Mouse (Mus musculus) left cerebral cortex, postnatal 25 days (tissue): ENCODE measurements at regions not wholly inside any gene's neighbourhood (a gene's known extent, or its start where the extent isn't known, plus 50 kb on each side); places are given as distances from the start of the nearest gene placed in this dataset.

Experiments
- DNase-seq, 2 experiments: peaks; one replicate each; pipeline ENCODE4 v3.0.0; 2022; ENCODE audit warnings: low spot score in 2 of 2, mixed read lengths in 1 of 2
- intact Hi-C: fragments of 180-260 bp; cut with DNase I; formaldehyde crosslinking; loops from one replicate; pipeline ENCODE4 v1.15.1; 2025

GRCm38 (mm10) chr2:115468471-115468909 lies 113.0 kb upstream of the BC052040 start:
- no peak for DNase-seq

GRCm38 (mm10) chr2:115469165-115469821 lies 112.2 kb upstream of the BC052040 start:
- intact Hi-C loops, result no loop called here

More at GRCm38 (mm10) chr2:115468471-115468909, 113.0 kb upstream of the BC052040 start:
- intact Hi-C loops, result no loop called here

GRCm38 (mm10) chr2:115472393-115472792 lies 109.1 kb upstream of the BC052040 start:
- intact Hi-C loops, result no loop called here
- DNase-seq, result no peak

More at GRCm38 (mm10) chr2:115469165-115469821, 112.2 kb upstream of the BC052040 start:
- no peak for DNase-seq

- intact Hi-C loops, result no loop called here
- no peak for DNase-seq
Observed at GRCm38 (mm10) chr2:115483418-115484288, 97.9 kb upstream of the BC052040 start.

- intact Hi-C loops, result no loop called here
Observed at GRCm38 (mm10) chr2:115488465-115488864, 93.1 kb upstream of the BC052040 start.

GRCm38 (mm10) chr2:115493020-115493419 lies 88.5 kb upstream of the BC052040 start:
- intact Hi-C loops, result no loop called here
- DNase-seq, result no peak

More at GRCm38 (mm10) chr2:115488465-115488864, 93.1 kb upstream of the BC052040 start:
- no peak for DNase-seq

GRCm38 (mm10) chr2:115499904-115500303 lies 81.6 kb upstream of the BC052040 start:
- DNase-seq, result no peak
- intact Hi-C loops, result no loop called here

- no peak for DNase-seq
- intact Hi-C loops, result no loop called here
Observed at GRCm38 (mm10) chr2:115509527-115509926, 72.0 kb upstream of the BC052040 start.

GRCm38 (mm10) chr2:115511146-115511545 lies 70.4 kb upstream of the BC052040 start:
- no peak for DNase-seq
- intact Hi-C loops, result loop anchor here (5.0 to 10.0 kb wide), 3 partner anchors 659 to 1304 kb away; no protein-coding TSS in a partner anchor

GRCm38 (mm10) chr2:115511612-115512525 lies 69.6 kb upstream of the BC052040 start:
- DNase-seq, result no peak

GRCm38 (mm10) chr2:115512891-115513290 lies 68.6 kb upstream of the BC052040 start:
- intact Hi-C loops, result loop anchor here (2.0 to 10.0 kb wide), 4 partner anchors 558 to 1302 kb away; no protein-coding TSS in a partner anchor
- DNase-seq, result no peak

More at GRCm38 (mm10) chr2:115511612-115512525, 69.6 kb upstream of the BC052040 start:
- intact Hi-C loops, result loop anchor here (2.0 to 10.0 kb wide), 4 partner anchors 559 to 1303 kb away; no protein-coding TSS in a partner anchor

- DNase-seq, result peak; percentile 6 to 24
- intact Hi-C loops, result loop anchor here (2.0 to 10.0 kb wide), 5 partner anchors 341 to 1301 kb away; no protein-coding TSS in a partner anchor
Observed at GRCm38 (mm10) chr2:115513774-115514231, 67.7 kb upstream of the BC052040 start.

- peak; percentile 26 to 52 for DNase-seq
- intact Hi-C loops, result loop anchor here (2.0 to 10.0 kb wide), 4 partner anchors 340 to 1300 kb away; no protein-coding TSS in a partner anchor
Observed at GRCm38 (mm10) chr2:115514831-115515428, 66.6 kb upstream of the BC052040 start.

GRCm38 (mm10) chr2:115515470-115515869 lies 66.0 kb upstream of the BC052040 start:
- intact Hi-C loops, result loop anchor here (2.0 to 10.0 kb wide), 2 partner anchors 339 to 1299 kb away; no protein-coding TSS in a partner anchor
- DNase-seq, result no peak

GRCm38 (mm10) chr2:115516824-115517223 lies 64.7 kb upstream of the BC052040 start:
- intact Hi-C loops, result loop anchor here (10.0 kb wide), 1 partner anchor 1298 kb away; no protein-coding TSS in a partner anchor
- DNase-seq, result no peak

GRCm38 (mm10) chr2:115519974-115520373 lies 61.5 kb upstream of the BC052040 start:
- no peak for DNase-seq
- intact Hi-C loops, result loop anchor here (10.0 kb wide), 1 partner anchor 1295 kb away; no protein-coding TSS in a partner anchor

GRCm38 (mm10) chr2:115520413-115521139 lies 60.9 kb upstream of the BC052040 start:
- intact Hi-C loops, result no loop called here
- no peak for DNase-seq

GRCm38 (mm10) chr2:115529878-115530277 lies 51.6 kb upstream of the BC052040 start:
- intact Hi-C loops, result no loop called here
- no peak for DNase-seq
